Mouse (Mus musculus): ENCODE measurements around the gene Dlat.
"Not testable (repeated sequence)": the region's sequence is repeated elsewhere in the genome, so short reads cannot be mapped to it uniquely, and the experiment has no call there.

The Dlat gene

DNA sequence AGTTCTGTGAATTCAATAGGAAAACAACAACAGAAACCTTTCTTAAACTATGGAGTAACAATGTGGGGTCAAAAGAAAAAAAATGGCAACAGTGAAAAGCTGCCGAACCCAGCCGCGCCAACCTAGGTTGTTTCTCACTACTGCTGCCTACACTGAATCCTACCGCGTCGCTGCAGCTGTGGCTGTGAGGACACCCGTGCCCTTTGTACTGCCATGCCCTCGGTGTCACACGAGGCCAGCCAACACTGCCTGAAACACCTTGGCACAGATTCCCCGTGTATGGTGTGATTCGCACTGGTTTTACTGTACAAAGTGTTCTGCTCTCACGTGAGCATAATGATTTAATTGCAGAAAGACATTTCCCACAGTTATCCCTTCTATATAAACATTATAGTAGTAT is 851 bp upstream of the Dlat start:
- DNase-seq (ENCODE audit: extremely low spot score) = peak; percentile 20

DNA sequence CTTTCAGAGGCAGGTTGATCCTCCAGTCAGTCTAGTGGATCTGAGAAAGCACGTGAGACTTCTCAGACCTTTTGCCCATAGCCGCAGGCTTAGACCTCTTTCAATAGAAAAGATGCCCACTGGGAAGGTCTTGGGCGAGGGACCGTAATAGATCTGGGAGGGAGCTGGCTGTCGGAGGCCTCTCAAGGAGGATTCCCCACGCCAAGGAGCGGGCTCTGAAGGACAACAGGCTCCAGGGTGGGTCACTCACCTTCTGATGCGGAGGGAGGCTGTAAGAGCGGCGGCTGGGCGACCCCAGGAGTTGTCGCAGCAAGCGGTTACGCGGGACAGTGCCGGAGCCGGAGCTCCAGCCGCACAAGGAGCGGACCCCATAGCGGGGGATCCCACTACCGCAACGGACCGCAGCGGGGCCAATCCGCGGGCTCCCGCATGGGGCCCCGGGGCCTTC is 615 bp downstream of the Dlat start:
- DNase-seq (ENCODE audit: extremely low spot score) = no peak

DNA sequence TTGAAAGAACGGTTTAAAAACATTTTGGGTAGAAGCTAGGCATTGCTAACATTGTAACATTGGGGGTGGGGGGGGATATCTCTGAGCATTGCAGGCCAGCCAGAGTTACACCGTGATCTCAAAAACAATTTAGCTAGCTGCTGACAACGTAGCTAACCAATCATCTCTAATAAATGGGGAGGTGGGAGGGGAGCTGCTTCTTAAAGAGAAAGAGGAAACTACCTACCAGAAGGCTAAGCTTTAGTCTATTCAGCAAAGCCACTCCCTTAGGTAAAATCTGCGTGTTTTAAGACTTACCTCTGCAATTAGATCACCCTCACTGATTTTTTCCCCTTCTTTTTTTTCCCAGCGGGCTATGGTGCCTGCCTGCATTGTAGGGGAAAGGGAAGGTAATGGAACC is 1.2 kb downstream of the Dlat start:
- no peak for DNase-seq (ENCODE audit: extremely low spot score)

DNA sequence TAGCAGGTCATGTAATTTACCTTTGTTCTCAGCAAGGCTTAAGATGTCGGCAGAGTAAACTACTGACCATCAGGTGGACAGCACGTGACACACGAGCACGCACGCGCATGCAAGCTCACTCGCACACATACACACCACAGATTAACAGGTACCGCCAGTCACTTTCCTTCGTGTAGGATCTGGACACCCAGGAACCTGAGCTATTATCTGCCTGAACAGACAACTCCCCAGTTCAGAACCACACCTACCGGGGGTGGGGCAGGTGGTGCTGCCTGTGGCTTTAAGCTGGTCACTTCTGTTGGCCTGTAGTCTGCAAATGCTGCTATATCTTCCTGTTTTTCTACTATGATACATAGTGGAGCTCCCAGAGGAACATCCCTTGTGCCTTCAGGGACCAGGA is 9.1 kb downstream of the Dlat start:
- DNase-seq (ENCODE audit: extremely low spot score) = no peak

DNA sequence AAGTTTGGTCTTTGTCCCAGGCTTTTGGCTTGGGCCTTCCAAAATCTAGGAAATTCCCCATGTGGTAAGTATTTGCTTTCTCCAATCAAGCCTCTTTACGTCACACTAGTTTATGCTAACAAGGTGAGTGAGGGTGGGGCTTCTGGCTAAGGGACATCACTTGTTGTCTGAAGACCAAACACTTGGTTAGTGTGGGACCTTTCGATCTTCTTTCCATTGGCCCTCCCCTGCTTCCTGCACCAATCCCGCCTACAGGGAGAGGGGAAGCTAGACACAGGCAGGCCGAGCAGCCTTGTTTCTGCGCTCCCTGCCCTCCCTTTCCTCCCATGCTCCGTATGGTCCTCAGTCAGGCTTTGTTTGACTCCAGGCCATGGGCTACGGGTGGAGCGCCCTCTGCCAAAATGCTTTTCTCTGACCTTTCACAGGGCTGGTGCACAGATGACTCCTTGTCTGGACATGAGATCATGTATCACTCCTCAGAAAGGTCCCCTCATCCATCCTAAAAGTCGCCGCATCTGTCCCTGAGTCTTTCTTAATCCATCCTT is 12.7 kb downstream of the Dlat start:
- no peak for DNase-seq (ENCODE audit: extremely low spot score)

DNA sequence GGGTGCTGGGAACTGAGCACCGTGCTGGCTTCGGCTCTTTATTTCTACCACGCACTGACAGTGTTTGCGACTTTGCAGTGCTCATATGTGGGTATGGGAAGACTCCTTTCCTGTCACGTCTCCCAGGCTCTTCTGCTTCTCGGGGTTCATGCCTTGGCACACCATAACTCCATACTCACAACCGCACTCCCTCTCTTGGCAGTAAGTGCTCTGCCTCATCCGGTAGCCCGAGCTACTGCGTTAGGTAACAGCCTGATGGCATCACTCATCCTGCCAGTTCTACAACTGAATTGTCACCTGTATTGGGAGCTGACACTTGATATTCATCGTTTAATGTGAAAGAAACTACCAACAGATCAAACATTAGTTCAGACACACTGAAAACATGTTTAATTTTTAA is 25.3 kb downstream of the Dlat start:
- no peak for DNase-seq (ENCODE audit: extremely low spot score)

DNA sequence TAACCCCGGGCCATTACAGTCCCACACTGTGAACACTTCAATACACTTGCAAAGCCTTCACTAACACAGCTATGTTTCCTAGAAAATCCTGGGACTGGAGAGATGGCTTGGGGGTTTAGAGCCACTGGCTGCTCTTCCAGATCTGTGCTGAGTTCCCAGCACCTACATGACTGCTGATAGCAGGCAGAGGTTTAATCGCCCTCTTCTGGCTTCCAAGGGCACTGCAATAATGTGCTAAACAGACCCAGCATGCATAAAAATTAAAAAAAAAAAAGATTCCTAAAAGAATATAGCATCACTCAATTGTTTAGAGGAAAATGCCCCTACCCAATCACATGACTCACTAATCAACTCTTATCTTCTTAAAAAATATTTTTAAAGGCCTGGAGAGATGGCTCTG is 26.5 kb downstream of the Dlat start:
- no peak for DNase-seq (ENCODE audit: extremely low spot score)

DNA sequence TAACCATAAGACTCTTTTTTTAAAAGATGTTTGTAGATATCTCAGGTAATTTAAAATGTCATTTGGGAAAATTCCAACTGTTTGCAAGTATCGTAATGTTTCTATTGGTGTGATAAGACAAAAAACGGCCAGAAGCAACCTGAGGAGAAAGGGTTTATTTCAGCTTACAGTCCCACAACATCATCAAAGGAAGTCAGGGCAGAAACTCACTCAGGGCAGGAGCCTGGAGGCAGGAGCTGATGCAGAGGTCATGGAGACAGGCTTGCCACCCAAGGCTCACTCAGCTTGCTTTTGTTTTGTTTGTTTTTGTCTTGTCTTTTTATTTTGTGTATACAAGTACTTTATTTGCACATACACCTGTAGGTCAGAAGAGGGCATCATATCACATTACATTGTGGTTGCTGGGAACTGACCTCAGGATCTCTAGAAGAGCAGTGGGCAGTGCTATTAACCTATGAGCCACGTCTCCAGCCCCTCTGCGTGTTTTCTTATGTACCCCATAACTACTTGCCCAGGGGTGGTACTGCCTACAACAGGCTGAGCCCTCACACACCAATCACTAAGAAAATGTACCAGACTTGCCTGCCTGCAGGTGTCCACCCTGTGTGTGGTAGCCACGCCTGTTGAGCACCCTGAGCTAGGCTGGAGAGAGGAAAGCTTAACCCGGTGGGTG is 27.4 kb downstream of the Dlat start:
- no peak for DNase-seq (ENCODE audit: extremely low spot score)

DNA sequence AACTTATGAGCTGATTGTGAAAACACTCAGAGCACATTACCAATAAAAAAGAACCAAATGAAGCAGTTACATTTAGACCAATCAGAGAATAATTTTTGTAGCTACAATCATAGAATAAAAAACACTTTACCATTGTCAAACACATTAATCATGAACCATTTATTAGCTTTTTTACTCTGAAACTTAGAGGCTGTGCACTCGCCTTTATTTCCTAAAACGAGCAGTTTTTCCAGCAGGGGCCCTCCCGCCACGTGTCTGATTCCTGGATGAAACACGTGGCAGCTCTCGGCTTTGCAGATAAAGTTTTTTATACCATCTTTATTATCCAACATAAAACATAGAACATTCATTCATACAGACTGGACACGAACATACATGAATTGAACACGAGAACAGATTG is 28.7 kb downstream of the Dlat start:
- not testable (repeated sequence) for DNase-seq (ENCODE audit: extremely low spot score)

DNA sequence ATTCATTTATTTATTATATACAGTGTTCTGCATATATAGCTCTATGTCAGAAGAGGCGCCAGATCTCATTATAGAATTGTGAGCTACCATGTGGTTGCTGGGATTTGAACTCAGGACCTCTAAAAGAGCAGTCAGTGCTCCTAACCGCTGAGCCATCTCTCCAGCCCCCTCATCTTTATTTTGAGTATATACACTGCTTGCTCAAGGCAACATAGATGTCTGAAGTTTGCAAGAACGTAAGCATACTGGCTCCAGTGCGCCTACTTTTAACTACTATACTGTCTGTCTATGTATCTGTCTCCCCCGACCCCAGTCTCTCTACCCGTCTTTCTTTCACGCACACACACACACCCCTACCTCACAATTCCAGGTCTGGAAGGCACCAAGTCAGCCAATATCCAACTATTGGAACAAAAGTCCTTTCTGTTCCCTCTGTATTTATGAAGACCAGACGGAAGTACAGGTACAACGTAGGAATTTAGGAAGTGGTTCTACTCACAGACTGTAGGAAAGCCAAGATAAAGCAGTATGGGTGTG is 41.7 kb downstream of the Dlat start:
- DNase-seq (ENCODE audit: extremely low spot score) = no peak

DNA sequence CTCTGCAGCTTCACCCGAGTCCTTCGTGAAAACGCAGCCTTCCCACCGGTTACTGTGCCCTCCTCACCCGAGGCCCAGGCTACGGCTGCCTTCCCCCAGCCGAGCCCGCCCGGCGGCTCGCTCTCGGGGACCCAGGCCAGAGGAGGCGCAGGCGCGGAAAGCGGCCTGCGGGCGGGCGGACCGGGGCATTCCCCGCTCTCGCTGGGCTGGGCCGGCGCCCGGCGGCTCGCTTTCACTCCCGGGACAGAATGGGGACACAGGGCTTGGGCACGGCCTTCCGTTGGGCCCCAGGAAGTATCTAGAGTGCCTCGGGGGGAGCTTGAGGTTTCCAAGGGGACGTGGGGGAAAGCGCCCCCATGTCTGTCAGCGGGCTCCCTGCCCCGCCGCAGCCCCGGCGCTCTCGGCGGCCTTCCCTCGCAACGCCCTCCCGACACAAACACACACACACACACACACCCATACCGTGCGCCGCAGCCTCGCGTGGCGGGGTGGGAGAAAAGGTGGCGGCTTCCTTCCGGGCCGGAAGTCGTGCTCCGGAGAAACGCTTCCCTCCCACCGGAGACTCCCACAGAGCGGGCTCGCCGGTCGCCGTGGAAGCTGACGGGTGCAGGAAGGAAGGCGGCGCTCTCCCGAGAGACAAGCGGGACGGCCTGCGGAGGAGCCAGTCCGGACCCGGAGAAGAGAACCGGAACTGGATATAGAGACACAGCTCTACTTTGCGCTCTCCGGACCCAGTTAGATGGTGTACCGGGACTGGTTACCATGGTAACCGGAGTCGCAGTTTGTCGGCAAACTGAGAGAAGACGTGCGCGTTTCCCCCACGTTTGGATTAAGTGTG is 42.6 kb downstream of the Dlat start, which contains the start of the genes Pih1d2 and Nkapd1:
Gene Pih1d2 (plus strand): TSS at position 556 of the 838 bp plus-strand sequence.
Gene Nkapd1 (minus strand): TSS at position 699 of the 838 bp plus-strand sequence.
- peak; percentile 90 for DNase-seq (ENCODE audit: extremely low spot score)

DNA sequence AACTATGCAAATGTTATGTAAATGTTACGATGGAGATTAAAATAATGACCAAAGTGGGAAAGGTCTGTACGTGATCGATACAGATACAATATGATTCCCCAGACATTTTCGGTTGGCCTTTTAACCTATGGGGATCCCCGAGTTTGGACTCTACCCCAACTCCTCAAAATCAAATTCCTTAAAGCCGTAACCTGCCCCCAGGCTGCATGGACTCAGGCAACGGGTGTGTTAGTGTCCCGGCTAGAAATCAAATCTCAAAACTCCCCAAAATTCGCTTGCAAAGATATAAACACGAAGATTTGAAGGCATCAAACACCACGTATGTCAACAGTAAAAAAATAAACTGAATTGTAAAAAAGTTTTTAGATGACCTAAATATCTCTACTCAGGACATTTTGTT is 43.4 kb downstream of the Dlat start:
- DNase-seq (ENCODE audit: extremely low spot score) = no peak

DNA sequence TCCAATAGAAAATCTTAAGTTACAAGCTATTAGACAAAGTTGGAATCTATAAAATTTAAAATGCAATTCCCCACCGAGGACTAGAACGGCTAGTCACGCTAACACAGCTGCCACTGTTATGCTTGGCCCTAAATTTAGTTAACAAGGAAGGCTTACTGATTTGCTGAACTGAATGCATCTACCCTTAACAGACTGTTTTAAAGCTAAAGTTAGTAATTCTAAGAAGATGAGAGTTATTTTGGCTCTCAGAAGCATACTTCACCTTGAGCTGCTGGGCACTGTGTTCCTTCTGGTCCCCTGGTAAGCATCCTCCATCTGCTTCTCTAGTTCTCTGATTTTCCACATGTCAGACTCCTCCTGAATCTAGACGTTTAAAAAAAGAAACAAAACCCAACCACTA is 47.5 kb downstream of the Dlat start:
- no peak for DNase-seq (ENCODE audit: extremely low spot score)

DNA sequence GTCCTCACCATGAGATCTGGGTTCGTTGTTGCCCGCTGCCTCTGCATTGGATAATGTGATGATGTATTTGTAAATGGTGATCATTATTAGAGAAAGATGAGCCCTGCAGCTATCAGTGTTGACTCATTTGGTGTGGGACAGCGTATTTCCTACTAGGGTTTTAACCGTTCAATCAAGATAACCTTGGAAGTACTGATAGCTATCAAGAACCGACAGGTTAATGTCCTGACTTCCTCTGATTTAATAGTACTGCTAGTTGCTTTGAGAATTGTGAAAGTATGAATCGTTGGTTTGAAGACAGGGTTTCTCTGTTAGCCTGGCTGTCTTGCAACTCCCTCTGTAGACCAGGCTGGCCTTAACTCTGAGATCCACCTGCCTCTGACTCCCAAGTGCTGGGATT is 55.2 kb downstream of the Dlat start:
- DNase-seq (ENCODE audit: extremely low spot score) = no peak

DNA sequence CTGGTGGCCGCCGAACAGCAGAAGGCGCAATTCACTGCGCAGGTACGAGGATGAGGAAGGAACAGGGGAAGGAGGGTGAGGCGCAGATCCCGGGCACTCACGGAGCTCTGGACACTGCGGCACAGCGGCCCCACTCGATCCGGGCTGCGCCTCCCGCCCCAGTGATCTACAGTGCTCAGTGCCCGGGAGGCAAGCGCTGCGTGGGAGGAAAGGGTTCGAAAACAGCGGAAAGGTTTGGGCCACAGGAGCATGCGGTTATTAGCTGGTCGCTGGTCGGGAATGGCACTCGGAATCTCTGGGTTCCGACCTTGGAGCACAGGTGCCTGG is 55.6 kb downstream of the Dlat start:
- no peak for DNase-seq (ENCODE audit: extremely low spot score)

DNA sequence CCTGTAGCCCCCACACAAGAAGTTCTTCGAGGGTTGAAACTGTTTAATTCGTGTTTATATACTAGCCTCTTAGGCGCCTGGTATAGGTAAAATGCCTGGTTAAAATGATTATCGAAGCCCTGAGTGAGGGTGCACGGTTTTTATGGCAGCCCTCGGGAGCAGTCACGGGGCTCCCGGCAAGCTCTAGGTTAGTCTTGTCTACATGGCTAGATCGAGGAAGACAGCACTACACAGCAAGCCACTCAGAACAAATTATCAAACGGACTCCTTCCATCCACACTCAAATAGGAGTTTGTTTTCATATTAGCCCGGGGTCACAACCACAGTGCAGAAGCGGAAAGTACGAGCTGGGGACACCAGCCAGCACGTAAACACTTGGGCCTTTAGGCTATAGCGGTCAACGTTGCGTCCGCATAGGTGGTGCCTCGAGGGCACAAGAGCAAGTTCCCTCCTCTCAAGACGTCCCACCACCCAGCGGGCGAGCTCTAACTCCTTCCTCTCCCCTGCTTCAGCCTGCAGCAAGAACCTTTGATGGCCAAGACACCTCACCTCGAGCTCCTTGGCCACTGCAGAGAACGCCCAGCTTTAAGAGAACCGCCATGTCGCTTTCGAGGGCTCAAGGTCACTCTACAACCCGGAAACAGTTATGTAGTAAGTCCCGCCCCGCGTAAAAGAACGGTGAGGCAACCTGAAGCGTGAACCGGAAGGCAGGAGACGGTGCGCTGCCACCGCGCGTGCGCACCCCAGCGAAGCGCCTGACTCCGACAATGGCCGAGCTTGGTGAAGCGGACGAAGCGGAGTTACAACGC is 56.2 kb downstream of the Dlat start, which contains the start of the genes Sdhd and Timm8b:
Gene Sdhd (minus strand): TSS at position 624 of the 809 bp plus-strand sequence.
Gene Timm8b (plus strand): TSS at position 722 of the 809 bp plus-strand sequence.
- DNase-seq (ENCODE audit: extremely low spot score) = peak; percentile 90

DNA sequence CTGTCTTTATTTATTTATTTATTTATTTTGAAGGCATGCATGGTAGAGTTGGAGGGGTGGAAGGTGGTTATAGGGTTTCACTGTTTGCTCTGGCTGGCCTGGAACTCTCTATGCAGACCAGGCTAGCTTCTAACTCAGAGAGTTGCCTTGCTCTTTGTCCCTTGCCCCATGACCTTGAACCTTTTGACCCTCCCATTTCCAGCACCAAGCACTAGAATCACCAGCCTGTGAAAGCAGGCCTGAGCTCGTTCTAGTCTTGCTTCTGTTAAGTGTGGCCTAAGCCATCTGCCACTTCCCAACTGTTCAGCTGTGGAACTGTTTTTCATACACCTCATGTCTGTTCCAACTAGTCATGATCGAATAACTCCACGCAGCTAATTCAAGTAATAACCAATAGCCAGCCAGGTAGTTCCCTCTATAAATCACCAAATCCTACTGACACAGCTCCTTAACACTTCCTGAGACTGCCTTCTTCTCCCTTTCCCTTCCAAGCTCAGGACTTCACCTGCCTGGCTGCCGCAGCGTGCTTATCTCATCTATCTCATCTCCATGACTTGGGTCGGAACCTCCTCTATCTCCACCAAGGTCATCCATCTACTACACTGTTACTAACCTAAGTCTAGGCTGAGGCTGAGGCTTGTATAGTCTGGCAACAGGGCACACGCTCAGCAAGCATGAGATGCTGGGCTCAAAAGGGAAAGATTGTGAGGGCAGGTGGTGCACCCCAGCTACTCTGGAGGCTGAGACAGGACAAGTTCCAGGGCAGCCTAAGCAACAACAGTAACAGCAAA is 57.3 kb downstream of the Dlat start:
- DNase-seq (ENCODE audit: extremely low spot score) = no peak

DNA sequence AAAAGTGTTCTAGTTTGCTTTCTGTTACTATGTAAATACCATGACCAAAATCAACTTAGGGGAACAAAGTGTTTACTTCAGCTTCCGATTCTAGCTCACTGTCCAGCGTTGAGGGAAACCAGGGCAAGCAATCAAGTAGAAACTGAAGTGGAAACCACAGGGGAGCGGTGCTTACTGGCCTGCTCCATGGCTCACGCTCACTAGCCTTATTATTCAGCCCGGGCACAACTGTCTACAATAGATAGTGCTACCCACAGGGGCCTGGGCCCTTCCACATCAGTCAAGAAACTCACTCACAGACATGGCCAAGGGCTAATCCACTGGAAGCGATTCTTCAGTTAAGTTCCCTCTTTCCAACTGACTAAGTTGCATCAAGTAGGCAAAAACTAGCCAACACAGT is 58.0 kb downstream of the Dlat start:
- no peak for DNase-seq (ENCODE audit: extremely low spot score)

DNA sequence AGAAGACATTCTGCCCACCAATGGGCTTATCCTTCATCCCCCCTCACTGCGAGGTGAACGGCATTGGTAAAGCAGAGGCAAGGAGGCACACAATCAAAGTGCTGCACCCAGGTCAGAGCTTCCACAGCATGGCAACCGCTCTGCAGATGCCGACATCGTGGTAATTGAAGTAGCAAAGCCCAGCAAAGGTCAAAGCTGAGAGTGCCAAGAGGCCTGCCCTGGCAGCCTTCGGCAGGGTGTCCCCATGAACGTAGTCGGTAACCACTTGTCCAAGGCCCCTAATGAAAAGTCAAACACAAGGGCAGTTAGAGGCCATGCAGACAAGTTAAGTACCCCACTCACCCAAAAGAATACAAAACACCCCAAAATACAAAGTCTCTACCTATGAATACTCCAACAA is 62.6 kb downstream of the Dlat start:
- no peak for DNase-seq (ENCODE audit: extremely low spot score)

DNA sequence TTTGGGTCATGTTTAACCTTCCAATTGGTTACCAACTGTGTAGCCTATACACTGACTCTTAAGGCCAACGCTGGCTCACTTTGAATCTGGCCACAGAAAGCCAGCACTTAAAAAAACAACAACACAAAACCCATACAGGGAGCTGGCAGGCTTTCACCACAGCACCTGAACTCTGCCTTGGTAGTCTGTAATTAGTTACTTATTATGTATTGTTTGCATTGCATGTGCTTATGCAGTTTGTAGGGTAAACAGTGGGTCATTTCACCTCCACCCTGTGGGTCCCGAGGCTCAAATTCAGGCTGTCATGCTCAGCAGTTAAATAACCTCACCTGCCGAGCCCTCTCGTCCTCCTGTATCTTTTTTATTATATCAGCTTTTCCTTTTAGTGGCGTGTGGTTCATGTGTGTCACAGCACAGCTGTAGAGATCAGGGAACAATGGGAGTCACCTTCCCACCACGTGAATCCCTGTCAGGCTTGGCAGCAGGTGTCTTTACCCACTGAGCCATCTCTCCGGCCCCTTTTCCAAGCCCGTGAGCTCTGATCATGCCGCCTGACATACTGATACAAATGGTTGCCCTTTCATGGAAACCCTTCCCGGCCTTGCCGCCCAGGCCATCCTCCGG is 64.7 kb downstream of the Dlat start:
- no peak for DNase-seq (ENCODE audit: extremely low spot score)

Measured in embryo, embryonic 9.5 days (tissue).